Mouse (Mus musculus): ENCODE data around the gene Ttc21a. TPM values are rescaled to one million over a fixed set of nuclear protein-coding genes. Genes with fewer than 3 reads are reported as not detected.
A peak's percentile ranks its signal among the peaks of the same experiment; 100 is the strongest.

Gene Ttc21a
- 0.57 and 0.69 TPM in 2 replicates for polyA plus RNA-seq (2015; fragmentation: Nextera tagmentation; extraction: Ambion mirVana)

GRCm38 (mm10) chr9:119937005-119937773 lies at the start of gene Ttc21a, which contains the start of gene Gorasp1:
Ttc21a (plus strand) TSS chr9:119937606.
Gorasp1 (minus strand) TSS chr9:119937565.
- H3K27me3 ChIP-seq = no peaks in the 10 kb centered on the region
- H3K4me2 ChIP-seq (replicated peaks) = peak within 1 kb of the TSS; percentile 80
- peak within 1 kb of the TSS; percentile 64 for H3K27ac ChIP-seq (replicated peaks)
- H3K4me3 ChIP-seq = peak within 1 kb of the TSS; percentile 67
- no peaks in the 10 kb centered on the region for H3K36me3 ChIP-seq
- peaks cover 21% of the 10 kb centered on the region for H3K4me1 ChIP-seq
- WGBS = under 1% methylated on average over 40 of the region's 40 CpGs
- peak; percentile 94 for ATAC-seq (replicated peaks)
- no peaks in the 10 kb centered on the region for H3K9me3 ChIP-seq
- H3K9ac ChIP-seq (replicated peaks) = peak within 1 kb of the TSS; percentile 80

DNA sequence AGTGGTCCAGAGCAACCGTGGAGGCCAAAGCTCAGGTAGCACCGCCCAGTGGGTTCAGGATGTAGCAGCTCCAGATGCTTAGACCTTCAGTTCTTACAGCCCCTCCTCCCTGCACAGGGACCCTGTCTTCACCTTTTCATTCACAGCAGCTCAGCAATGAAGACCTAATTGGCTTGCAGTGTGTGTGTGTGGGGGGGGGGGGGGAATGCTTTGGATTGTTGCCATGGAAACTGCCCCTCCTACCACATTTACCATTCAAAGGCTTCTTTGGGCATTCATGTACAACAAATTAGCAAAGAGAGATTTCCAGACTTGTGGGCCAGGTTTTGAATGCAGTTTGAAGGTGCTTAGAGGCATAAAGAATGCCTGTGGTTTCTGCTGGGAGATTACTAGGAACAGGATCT lies 48.6 kb upstream of the Ttc21a start:
- no peaks in the 10 kb centered on the region for H3K9me3 ChIP-seq
- peaks cover 25% of the 10 kb centered on the region for H3K4me1 ChIP-seq
- H3K9ac ChIP-seq (replicated peaks) = no peak overlapping the region
- no peak overlapping the region for H3K4me2 ChIP-seq (replicated peaks)
- peak overlapping the region; percentile 79 for H3K27ac ChIP-seq (replicated peaks)
- WGBS = 4% methylated on average over 2 of the region's 2 CpGs
- ATAC-seq (replicated peaks) = peak; percentile 80
- no peaks in the 10 kb centered on the region for H3K36me3 ChIP-seq
- no peaks in the 10 kb centered on the region for H3K27me3 ChIP-seq
- no peak overlapping the region for H3K4me3 ChIP-seq

DNA sequence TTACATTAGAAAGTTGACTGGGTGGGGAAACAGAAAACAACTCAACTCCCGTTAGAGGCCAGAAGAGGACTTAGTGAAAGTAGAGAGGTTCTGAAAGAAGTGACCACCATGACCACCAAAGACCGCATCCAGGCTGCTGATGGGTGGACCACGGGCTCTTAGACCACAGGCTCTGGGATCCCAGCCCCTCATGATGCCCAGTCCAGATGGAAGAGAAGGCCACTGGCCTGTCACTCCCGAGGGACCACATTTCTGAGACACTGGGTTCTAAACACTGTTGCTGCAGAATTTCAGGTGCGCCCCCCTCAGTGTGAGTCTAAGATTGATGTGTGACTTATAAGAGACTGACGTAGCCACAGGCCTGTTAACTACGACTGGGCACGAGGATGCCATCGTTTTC lies 48.0 kb upstream of the Ttc21a start:
- H3K4me2 ChIP-seq (replicated peaks) = 0 out of 2 replicates have a peak overlapping the region, but pooled peaks have one; percentile 1
- no peak overlapping the region for H3K4me3 ChIP-seq
- H3K4me1 ChIP-seq = peaks cover 30% of the 10 kb centered on the region
- H3K9me3 ChIP-seq = no peaks in the 10 kb centered on the region
- H3K27me3 ChIP-seq = no peaks in the 10 kb centered on the region
- H3K36me3 ChIP-seq = no peaks in the 10 kb centered on the region
- peak overlapping the region; percentile 79 for H3K27ac ChIP-seq (replicated peaks)
- no peak for ATAC-seq (replicated peaks)
- H3K9ac ChIP-seq (replicated peaks) = no peak overlapping the region
- 41% methylated on average over 9 of the region's 9 CpGs for WGBS

- WGBS = 37% methylated on average over 2 of the region's 2 CpGs
- ATAC-seq (replicated peaks) = no peak
- H3K4me1 ChIP-seq = peaks cover 34% of the 10 kb centered on the region
- H3K27ac ChIP-seq (replicated peaks) = no peak overlapping the region
- H3K36me3 ChIP-seq = no peaks in the 10 kb centered on the region
- H3K9me3 ChIP-seq = no peaks in the 10 kb centered on the region
- H3K4me2 ChIP-seq (replicated peaks) = no peak overlapping the region
- H3K27me3 ChIP-seq = no peaks in the 10 kb centered on the region
- H3K9ac ChIP-seq (replicated peaks) = no peak overlapping the region
- no peak overlapping the region for H3K4me3 ChIP-seq
Measured at GRCm38 (mm10) chr9:119890692-119891091, 46.7 kb upstream of the Ttc21a start.

DNA sequence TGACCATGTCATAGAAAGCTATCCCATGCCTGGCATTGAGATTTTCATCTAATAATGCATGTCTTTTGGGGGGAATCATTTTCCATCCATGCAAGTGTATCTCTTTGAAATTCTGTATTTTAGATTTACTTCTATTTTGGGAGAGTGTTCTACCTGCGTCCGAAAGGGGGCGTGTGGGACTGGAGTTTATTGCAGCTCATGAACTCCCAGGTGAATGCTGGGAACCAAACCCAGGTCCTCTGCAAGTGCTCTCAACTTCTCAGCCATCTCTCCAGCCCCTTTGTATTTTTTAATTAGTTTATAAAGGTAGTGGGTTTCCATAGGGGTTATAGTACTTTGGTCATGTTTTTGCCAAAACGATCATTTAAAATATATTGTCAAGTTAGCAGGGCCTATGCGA lies 43.5 kb upstream of the Ttc21a start:
- Histone ChIP-seq H3K36me3 (no peaks in the 10 kb centered on the region), H3K9ac (replicated peaks) (0 out of 2 replicates have a peak overlapping the region, but pooled peaks have one; percentile 83), H3K27me3 (no peaks in the 10 kb centered on the region), H3K4me3 (peak overlapping the region; percentile 93), H3K9me3 (no peaks in the 10 kb centered on the region), H3K4me2 (replicated peaks) (peak overlapping the region; percentile 89; the same call in 1 of the 2 replicates), H3K27ac (replicated peaks) (peak overlapping the region; percentile 87; the same call in 1 of the 2 replicates), H3K4me1 (peaks cover 33% of the 10 kb centered on the region)
- ATAC-seq (replicated peaks) = no peak
- WGBS = 91% methylated on average over 5 of the region's 5 CpGs

DNA sequence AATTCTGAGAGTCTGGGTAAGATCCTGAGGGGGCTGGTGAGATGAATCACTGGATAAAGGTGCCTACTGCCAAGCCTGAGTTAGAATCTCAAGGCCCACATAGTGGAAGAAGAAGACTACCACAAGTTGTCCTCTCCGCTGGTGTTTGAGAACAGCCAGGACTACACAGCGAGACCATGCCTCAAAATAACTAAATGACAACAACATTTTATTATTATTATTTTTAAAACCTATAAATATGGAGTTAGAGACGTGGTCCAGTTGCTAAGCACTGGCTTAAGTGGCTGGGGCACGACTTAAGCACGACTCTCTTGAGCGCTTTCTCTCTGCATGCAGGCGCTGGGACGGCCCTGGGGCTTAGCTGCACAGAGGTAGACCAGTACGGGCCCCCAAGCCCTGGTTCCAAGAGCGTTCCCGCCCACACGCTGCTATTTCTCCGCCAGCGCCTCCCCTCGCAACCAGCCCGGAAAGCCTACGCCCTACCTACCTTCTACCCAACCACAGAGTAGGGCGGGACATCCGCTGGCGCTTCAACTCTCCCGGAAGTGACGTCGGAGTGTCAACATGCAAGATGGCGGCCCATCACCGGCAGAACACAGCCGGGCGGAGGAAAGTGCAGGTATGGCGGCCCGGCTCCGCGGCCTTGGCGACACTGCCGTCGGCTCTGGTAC lies 42.9 kb upstream of the Ttc21a start, which contains the start of gene Wdr48:
TSS of gene Wdr48 (plus strand) at position 540 of the 671 bp plus-strand sequence.
- Histone ChIP-seq H3K27me3 (no peaks in the 10 kb centered on the region), H3K27ac (replicated peaks) (peak within 1 kb of the TSS; percentile 87), H3K9me3 (no peaks in the 10 kb centered on the region), H3K4me3 (peak within 1 kb of the TSS; percentile 93), H3K4me2 (replicated peaks) (peak within 1 kb of the TSS; percentile 89), H3K9ac (replicated peaks) (peak within 1 kb of the TSS; percentile 83), H3K4me1 (peaks cover 27% of the 10 kb centered on the region), H3K36me3 (no peaks in the 10 kb centered on the region)
- peak; percentile 98 for ATAC-seq (replicated peaks)
- WGBS = 4% methylated on average over 34 of the region's 34 CpGs

GRCm38 (mm10) chr9:119895040-119895721 lies 42.2 kb upstream of the Ttc21a start:
- ATAC-seq (replicated peaks) = peak; percentile 78
- Histone ChIP-seq H3K27ac (replicated peaks) (peak overlapping the region; percentile 87), H3K4me1 (peaks cover 20% of the 10 kb centered on the region), H3K36me3 (peaks cover 2% of the 10 kb centered on the region; the same call in 1 of the 2 replicates), H3K4me2 (replicated peaks) (peak overlapping the region; percentile 89), H3K9me3 (no peaks in the 10 kb centered on the region), H3K9ac (replicated peaks) (peak overlapping the region; percentile 83), H3K27me3 (no peaks in the 10 kb centered on the region), H3K4me3 (peak overlapping the region; percentile 93)
- WGBS = 1% methylated on average over 53 of the region's 71 CpGs

- no peak overlapping the region for H3K9ac ChIP-seq (replicated peaks)
- H3K27me3 ChIP-seq = no peaks in the 10 kb centered on the region
Measured at GRCm38 (mm10) chr9:119899446-119899845, 38.0 kb upstream of the Ttc21a start.

GRCm38 (mm10) chr9:119902410-119903151 lies 34.8 kb upstream of the Ttc21a start:
- no peak overlapping the region for H3K9ac ChIP-seq (replicated peaks)
- no peak overlapping the region for H3K4me3 ChIP-seq
- ATAC-seq (replicated peaks) = no peak
- H3K4me1 ChIP-seq = no peaks in the 10 kb centered on the region
- H3K27ac ChIP-seq (replicated peaks) = no peak overlapping the region
- 87% methylated on average over 12 of the region's 12 CpGs for whole genome bisulfite sequencing
- no peaks in the 10 kb centered on the region for H3K27me3 ChIP-seq
- H3K4me2 ChIP-seq (replicated peaks) = no peak overlapping the region
- H3K9me3 ChIP-seq = no peaks in the 10 kb centered on the region
- peaks cover 56% of the 10 kb centered on the region for H3K36me3 ChIP-seq

More at GRCm38 (mm10) chr9:119899446-119899845, 38.0 kb upstream of the Ttc21a start:
- 95% methylated on average over 2 of the region's 2 CpGs for WGBS
- no peak for ATAC-seq (replicated peaks)
- H3K36me3 ChIP-seq = peaks cover 26% of the 10 kb centered on the region
- no peak overlapping the region for H3K4me2 ChIP-seq (replicated peaks)
- no peak overlapping the region for H3K27ac ChIP-seq (replicated peaks)
- no peak overlapping the region for H3K4me3 ChIP-seq
- no peaks in the 10 kb centered on the region for H3K9me3 ChIP-seq
- H3K4me1 ChIP-seq = peaks cover 12% of the 10 kb centered on the region

- WGBS = 97% methylated on average over 3 of the region's 3 CpGs
- Histone ChIP-seq H3K4me2 (replicated peaks) (no peak overlapping the region), H3K27me3 (no peaks in the 10 kb centered on the region), H3K9me3 (no peaks in the 10 kb centered on the region), H3K36me3 (peaks cover 92% of the 10 kb centered on the region), H3K4me3 (no peak overlapping the region), H3K27ac (replicated peaks) (no peak overlapping the region), H3K4me1 (no peaks in the 10 kb centered on the region), H3K9ac (replicated peaks) (no peak overlapping the region)
- no peak for ATAC-seq (replicated peaks)
Measured at GRCm38 (mm10) chr9:119908708-119909107, 28.7 kb upstream of the Ttc21a start.

DNA sequence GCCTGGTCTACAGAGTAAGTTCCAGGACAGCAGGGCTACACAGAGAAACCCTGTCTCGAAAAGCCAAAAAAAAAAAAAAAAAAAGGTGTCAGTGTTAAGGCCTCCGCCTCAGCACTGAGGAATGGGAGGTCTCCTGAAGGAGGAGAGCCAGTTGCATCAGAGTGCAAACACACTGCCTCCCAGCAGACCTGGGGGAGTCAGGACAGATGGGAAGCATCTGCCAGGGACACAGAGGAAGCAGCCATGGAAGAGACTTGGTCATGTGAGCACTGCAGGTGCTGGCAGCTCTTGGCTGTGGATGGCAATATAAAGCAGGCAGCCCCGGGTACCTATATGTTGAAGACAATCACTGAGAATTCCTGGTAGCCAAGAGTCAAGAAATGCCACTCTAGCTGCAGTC lies 27.5 kb upstream of the Ttc21a start:
- peaks cover 92% of the 10 kb centered on the region for H3K36me3 ChIP-seq
- no peak for ATAC-seq (replicated peaks)
- H3K9ac ChIP-seq (replicated peaks) = no peak overlapping the region
- 91% methylated on average over 3 of the region's 3 CpGs for WGBS
- no peaks in the 10 kb centered on the region for H3K27me3 ChIP-seq
- no peak overlapping the region for H3K4me3 ChIP-seq
- no peaks in the 10 kb centered on the region for H3K4me1 ChIP-seq
- no peaks in the 10 kb centered on the region for H3K9me3 ChIP-seq
- H3K27ac ChIP-seq (replicated peaks) = no peak overlapping the region
- no peak overlapping the region for H3K4me2 ChIP-seq (replicated peaks)
